Mouse (Mus musculus) megakaryocyte, adult 5-6 weeks (primary cell): Measurements from ENCODE around the gene Tmem53. TPM values are rescaled to one million over a fixed set of nuclear protein-coding genes. Genes with fewer than 3 reads are reported as not detected.
A peak's percentile ranks its signal among the peaks of the same experiment; 100 is the strongest.

Experiments used
- ATAC-seq: 2 replicates; pipeline ENCODE4 v1.8.0; 2016; ENCODE audit warnings: mild to moderate bottlenecking, inconsistent platforms; ENCODE audit not compliant: poor library complexity, severe bottlenecking
- total RNA-seq, 2 experiments: library from RNA; stranded (forward) in 1 of 2; stranded (reverse) in 1 of 2; fragments of 153-499, 151-499 nt in 1 of 2; fragments of 221-1000, 200-1000 nt in 1 of 2; gene quantifications; 2 replicates each; pipeline versions ENCODE4 v1.2.3 to v1.2.4; 2015 to 2017

The Tmem53 gene
- total RNA-seq, 2 experiments from 2014 or later, result 0.33 to 1.5 TPM

DNA sequence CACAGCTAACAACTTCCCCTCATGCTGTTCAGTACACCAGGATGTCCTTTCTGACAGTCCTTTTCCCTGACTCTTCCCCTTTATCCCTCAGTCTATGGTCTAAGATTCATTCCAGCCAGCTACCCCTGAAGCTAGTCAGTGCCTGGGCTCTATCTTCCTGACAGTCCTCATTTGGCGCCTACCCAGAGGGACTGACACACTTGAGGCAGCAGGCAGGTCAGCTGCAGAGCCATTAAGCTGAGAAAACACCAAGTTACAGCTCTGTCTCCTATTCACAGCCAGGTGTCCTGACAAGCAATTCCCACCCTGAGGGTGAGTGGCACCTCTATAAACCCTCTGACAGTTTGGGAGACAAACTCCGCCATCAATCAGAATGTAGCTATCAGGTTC is 27.5 kb downstream of the Tmem53 start:
- no peak for ATAC-seq

DNA sequence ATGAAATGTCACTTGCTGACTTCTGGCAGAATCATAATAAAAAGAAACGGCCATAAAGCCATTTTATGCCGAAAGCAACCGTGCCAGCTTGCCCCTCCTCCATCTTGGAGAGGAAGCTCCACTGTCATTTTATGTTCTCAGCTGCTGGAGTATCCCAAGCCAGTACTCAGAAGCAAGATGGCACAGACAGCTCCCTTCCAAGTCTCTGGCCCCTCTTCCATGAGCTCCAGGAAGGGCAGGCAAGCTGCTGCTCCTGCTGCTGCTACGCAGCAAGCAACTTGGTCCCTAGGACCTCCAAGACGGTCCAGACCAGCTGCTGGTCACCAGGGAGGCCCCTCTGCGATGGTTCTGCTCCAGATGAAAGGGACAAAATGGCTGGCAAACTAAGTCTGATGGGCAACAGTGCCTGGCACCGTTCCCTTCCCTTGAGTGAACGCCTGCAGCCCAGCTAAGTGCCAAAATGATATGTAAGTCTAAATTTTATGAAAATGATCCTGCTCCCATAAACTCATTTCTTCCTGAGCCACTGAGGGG is 28.7 kb downstream of the Tmem53 start:
- no peak for ATAC-seq

DNA sequence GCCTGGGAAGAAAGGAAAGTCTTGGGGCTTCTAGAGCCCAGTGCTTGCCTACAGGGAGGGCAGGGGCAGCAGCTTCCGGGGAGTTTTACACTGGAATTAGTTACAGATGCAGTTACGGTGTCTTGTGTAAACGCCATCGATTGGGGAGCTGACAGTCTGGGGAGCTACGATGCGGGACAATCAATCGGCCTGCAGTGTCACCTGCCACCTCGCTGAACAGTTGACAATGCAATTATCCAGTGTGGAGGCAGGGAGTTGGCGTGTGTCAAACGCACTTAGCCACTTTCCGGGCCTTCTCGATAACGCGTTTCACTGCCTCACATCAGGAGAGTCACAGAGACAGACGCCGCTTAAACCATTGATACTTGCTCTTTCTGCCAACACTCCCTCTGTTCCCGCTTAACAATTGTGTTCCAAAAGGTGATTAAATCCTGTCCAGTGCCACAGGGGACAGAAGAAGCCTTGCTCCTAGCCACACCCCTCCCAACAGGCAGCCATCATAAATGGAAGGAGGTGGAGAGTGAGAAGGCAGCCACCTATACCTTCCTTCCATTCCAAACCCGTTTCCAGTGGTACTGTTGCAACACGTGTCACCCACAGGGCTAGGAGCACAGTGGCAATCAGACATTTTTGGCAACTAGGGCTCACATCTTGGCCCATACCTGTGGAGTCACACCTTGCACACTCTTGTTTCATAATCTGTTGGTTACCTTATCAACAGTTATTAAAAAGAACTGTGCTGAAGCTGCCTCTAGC is 29.5 kb downstream of the Tmem53 start:
- ATAC-seq, result no peak

DNA sequence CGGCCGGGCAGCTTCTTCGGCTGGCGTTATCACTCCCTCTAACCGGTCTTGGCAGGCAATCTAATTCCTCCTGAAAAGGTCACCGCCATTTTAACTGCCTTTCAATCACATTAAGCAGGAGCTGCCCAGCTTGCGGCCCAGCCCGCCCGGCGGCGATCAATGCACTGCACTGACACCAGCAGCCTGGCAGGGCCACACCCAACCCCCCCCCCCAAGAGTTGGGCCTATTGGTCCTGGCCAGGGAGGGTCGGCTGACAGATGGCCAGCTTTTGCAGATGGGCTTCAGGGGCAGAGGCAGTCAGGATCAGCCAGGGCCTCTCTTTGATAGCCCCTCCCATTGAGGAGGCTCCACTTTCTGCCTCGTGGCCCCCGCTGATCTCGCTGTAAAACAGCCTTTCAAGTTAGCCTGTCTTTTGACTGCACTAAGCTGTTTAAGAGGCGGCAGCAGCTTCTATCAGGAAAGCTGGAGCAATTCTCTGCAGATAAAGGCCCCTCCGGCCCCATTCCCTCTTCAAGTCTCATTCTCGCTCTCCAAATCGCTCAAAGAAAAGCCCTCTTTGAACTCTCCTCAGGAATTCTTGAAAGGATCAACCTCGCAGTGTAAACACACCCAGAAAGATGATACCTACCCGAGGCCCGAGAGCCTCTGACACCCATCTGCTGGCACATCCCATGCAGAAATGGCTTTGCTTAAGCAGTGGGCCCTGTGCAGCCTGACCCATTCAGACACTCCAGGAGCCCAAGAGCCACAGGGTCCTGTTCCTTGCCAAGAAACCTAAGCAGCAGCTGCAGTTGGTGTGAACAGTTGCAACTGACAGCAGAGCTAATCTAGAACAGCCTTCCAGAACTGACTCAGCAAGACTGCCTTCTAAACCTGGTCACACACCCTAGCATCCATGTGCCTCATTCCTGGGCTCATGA is 31.8 kb downstream of the Tmem53 start:
- no peak for ATAC-seq

GRCm38 (mm10) chr4:117284363-117284762 is 32.6 kb downstream of the Tmem53 start:
- no peak for ATAC-seq

DNA sequence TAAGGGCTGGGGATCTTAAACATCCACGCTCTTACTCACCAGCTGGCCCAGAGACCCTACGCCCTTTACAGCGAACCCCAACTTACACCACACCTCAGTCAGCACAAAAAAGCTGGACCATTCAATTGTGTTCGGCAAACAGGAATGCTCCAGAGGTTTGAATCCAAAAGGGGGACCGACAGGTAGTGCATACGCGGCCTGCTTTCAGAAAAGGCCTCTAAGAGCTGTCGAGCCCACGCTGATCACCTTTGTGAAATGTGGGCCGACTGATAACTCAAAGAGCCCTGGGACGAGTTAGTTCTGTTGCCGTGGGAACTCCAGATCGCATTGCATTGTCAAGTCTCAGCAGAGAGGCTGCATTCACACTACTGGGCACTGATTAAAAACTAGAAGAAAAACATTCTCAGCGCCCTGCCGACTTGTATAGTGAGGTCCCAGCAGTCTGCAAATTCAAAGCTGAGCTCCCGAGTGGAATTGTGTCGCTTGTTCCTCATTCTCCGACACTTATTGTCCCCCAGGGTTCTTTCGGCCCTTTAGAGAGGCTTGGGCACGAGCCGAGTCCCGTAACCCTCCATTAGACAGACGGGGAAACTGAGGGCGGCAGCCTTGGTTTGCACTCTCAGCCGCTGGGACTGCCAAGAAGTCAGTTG is 36.7 kb downstream of the Tmem53 start:
- ATAC-seq, result no peak

DNA sequence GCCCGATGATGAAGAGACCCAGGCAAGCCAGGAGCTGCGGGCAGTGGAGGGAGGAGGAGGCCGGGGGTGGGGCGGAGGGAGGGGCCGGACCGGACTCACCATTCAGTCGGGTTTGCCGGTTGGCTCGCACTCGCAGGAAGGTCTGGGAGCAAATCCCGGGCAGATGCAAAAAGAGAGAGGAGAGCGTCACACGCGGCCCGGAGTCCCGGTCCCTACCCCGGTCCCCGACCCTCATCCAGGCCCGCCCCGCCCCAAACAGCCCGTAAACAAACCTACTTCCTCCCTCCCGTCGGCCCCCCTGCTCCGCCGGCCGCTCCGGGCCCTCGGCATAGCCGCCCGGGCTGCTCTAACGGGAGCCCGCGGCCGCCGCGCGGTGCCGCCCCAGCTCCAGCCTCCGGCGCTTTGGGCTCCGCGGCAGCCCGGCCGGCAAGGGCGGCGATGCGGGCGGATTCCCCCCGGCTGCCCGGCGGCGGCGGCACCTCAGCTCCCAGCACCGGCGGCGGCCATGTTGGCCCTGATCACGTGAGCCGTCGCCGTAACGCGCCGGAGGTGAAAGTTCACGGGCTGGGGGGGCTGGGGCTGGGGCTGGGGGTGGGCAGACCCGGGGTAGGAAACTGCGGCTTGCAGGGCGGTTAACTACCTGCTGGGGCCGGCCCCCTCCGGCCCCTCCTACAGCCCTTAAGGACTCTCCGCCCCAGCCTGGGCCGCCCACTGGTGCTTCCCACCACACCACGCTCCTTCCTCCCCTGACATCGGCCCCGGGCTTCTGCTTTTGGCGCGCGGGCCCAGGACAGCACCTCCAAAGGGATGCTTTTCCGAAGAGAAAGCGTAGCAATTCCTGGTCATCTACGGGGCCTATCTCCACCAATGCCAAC is 37.4 kb downstream of the Tmem53 start:
- peak; percentile 95 for ATAC-seq

- no peak for ATAC-seq
Observed at GRCm38 (mm10) chr4:117291696-117292095, 39.9 kb downstream of the Tmem53 start.

DNA sequence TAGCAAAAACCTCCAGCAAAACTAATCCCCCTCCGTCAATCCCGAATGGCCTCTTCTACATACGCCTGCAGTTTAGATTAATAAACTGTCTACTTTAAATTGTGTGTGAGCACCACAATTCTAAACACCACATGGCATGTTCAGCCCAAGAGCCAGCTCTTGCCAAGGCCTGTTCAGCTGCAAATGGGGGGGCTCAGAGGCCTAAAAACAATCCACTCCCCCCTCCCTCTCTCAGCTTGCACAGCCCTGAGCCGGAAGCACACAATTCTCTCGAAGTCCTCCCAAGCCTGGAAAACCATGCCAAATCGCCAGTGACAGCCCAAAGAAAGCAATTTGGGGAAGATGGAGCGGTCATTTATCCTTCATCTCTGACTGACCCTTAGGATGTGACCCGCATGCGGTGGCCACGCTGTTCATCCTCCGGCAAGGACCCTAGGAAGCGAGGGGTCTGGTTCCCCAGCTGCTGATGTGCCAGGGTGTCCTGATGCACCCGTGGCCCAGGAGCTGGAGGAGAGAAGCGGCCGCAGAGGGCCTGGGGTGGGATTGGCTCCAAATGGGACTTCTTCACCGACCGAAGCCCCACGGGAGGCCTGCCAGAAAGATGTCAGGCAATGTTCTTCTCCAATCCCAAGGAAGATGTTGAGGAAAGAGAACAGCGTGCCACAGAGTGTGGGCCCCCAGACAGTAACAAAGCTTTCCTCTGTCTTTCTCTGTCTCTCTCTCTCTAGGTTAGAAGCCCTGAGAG is 45.3 kb downstream of the Tmem53 start:
- no peak for ATAC-seq

- ATAC-seq, result no peak
Observed at GRCm38 (mm10) chr4:117297819-117298218, 46.1 kb downstream of the Tmem53 start.

DNA sequence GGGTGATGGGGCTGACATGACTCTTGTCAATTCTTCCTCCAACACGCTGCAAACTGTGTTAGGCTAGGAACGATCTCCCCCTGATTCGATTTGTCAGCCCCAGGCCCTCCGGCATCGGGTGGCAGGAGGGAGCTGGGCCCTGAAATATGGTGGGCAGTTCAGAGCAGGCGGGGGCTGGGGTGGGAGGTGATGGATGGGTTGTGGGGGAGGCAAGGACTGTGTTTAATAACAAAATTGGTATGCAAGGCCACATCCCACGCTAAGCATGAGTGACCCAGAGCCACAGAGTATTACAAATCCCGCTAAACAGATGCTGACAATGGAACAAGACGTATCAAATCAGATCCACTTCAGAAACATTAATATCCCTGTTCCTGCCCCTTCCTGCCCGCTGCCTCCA is 48.2 kb downstream of the Tmem53 start:
- ATAC-seq, result no peak

- ATAC-seq, result no peak
Observed at GRCm38 (mm10) chr4:117302027-117302806, 50.5 kb downstream of the Tmem53 start.

GRCm38 (mm10) chr4:117303581-117304238 is 52.0 kb downstream of the Tmem53 start:
- no peak for ATAC-seq

GRCm38 (mm10) chr4:117304239-117305025 is 52.7 kb downstream of the Tmem53 start:
- ATAC-seq, result no peak

DNA sequence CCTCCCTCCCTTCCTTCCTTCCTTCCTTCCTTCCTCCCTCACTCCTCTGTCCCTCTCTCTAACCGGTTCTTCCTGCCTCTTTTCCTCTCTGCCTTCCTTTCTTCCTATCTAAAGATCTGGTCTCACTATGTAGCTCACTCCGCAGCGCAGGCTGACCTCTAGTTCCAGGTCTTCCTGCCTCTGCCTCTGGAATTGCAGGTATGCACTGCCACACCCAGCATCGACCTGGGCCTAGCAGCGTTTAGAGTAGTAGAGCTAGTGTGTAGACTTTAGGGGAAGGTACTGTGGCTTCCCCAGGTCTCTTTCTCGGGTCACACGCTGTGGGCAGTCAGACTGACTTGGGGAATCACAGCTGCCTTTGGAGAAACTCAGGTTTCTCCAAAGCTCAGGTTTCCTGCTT is 53.7 kb downstream of the Tmem53 start:
- ATAC-seq, result no peak

- no peak for ATAC-seq
Observed at GRCm38 (mm10) chr4:117307270-117307669, 55.5 kb downstream of the Tmem53 start.

DNA sequence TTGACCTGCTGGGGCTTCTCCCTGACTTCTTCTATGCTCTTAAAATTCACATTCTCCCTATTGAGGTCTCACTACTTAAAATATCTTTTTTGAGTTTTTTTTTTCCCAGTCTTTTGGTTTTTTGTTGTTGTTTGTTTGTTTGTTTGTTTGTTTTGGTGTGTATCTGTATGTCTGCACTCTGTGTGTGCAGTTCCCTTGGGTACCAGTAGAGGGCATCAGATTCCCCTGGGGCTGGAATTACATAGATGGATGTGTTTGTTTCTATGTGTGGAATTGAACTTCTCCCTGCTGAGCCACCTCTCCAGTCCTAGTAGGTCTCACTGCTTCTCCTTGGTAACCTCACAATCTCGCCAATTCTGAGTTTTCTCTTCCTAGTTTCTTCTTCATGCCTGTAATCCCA is 57.7 kb downstream of the Tmem53 start:
- ATAC-seq, result no peak
